Mouse (Mus musculus) ES-Bruce4 (cell line): ENCODE results near the gene Dnajc7. TPM values are rescaled to one million over a fixed set of nuclear protein-coding genes. Genes with fewer than 3 reads are reported as not detected.

ENCODE experiments used
- H3K27ac ChIP-seq: 2 replicates; pipeline ENCODE4 v1.5.1; 2012; ENCODE audit warnings: low read length, inconsistent platforms; ENCODE audit not compliant: insufficient read depth
- H3K27me3 ChIP-seq: 2 replicates; pipeline ENCODE4 v1.6.1; 2012; ENCODE audit warnings: mild to moderate bottlenecking, low read length, inconsistent platforms; ENCODE audit not compliant: control insufficient read depth, poor library complexity, insufficient read depth, severe bottlenecking
- H3K36me3 ChIP-seq: 2 replicates; pipeline ENCODE4 v1.6.1; 2012; ENCODE audit warnings: inconsistent platforms, mild to moderate bottlenecking, low read length, moderate library complexity; ENCODE audit not compliant: control insufficient read depth, poor library complexity, insufficient read depth, severe bottlenecking
- H3K4me1 ChIP-seq: one replicate; pipeline ENCODE4 v1.8.1; 2011; ENCODE audit warnings: low read length; ENCODE audit not compliant: control insufficient read depth, insufficient read depth
- H3K4me3 ChIP-seq: 2 replicates; pipeline ENCODE4 v1.5.1; 2011; ENCODE audit warnings: low read depth, mild to moderate bottlenecking, low read length
- H3K9ac ChIP-seq: 2 replicates; pipeline ENCODE4 v1.6.1; 2012; ENCODE audit warnings: low read depth, mild to moderate bottlenecking, inconsistent platforms; ENCODE audit not compliant: poor library complexity, severe bottlenecking
- H3K9me3 ChIP-seq: replicated peaks from 2 replicates; pipeline ENCODE4 v1.6.1; 2012; ENCODE audit warnings: mild to moderate bottlenecking, low read length, inconsistent platforms; ENCODE audit not compliant: control insufficient read depth, poor library complexity, insufficient read depth, severe bottlenecking
- CTCF ChIP-seq: IDR thresholded peaks from one replicate; pipeline ENCODE4 v1.8.1; 2011; ENCODE audit warnings: low read depth, low read length
- EP300 ChIP-seq: IDR thresholded peaks from 2 replicates; pipeline ENCODE4 v1.6.1; 2011; ENCODE audit warnings: low read depth, low read length; ENCODE audit not compliant: insufficient read depth
- POLR2A ChIP-seq: IDR thresholded peaks from one replicate; pipeline ENCODE4 v1.8.1; 2011; ENCODE audit warnings: low read length; ENCODE audit not compliant: insufficient read depth
- polyA plus RNA-seq: library from polyadenylated mRNA; stranded (reverse); fragments of >200 nt; gene quantifications from 2 replicates; pipeline ENCODE4 v1.2.4, GENCODE M21; 2011; ENCODE audit warnings: low read depth; ENCODE audit not compliant: missing spikeins, insufficient read depth, insufficient read length

Dnajc7 gene
- polyA plus RNA-seq, 1 experiment = 369 TPM

DNA sequence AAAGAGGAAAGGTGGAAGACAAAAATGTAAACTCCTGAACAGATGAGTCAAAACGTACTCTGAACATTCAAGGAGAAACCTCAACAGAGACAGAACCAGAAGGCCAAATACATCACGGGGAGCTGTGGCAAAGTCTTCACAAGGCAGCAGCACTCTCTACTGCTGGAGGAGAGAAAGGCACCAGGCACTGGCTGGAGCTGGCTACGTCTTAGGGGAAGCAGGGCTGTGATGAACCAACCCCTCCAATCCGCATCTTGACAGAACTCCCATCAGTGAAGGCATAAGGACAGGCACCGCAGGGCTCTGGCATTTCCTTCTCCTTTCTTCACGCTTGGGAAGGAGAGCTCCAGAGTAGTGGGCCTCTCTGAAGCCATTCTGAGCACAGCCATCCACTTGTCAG lies 8.3 kb downstream of the Dnajc7 start:
- no peak overlapping the region for H3K9ac ChIP-seq
- H3K4me3 ChIP-seq = no peak overlapping the region
- peaks cover 19% of the 10 kb centered on the region for H3K36me3 ChIP-seq
- H3K9me3 ChIP-seq = no peaks in the 10 kb centered on the region
- TF ChIP-seq CTCF (no peak), EP300 (no peak), POLR2A (no peak)
- no peak overlapping the region for H3K27ac ChIP-seq
- no peaks in the 10 kb centered on the region for H3K27me3 ChIP-seq
- H3K4me1 ChIP-seq = no peaks in the 10 kb centered on the region

DNA sequence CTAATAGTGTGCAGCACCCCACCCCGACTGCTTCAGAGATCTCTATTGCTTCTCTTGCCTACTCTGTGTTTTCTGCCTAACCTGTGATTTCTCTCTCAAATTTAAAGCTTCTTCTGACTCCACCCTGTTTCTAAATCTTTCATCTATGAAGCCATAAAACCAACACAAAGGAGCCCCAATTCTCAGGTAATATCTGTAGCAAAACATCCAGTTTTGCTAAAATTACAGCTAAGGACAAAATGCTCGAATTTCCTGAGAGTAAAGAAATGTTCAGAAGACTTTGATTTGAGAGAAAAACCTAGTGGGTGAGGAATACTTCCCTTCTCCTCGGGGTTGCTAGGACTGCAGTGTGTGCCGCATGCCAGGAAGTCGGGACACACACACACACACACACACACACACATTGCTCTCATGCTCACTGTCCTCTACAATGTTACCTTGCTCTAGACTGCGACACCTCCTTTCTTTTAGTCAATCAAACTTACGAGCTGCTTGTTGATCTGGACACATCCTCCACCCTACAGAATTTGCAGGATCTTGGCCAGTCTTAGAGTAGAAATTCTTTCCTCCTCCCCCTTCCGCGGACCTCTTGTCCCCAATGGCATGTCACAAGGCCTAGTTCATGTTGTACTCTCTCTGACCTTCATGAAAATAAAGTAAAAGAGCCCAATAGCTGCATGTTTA lies 9.8 kb downstream of the Dnajc7 start:
- H3K4me3 ChIP-seq = no peak overlapping the region
- no peak overlapping the region for H3K27ac ChIP-seq
- H3K9me3 ChIP-seq = no peaks in the 10 kb centered on the region
- H3K9ac ChIP-seq = no peak overlapping the region
- TF ChIP-seq POLR2A (no peak), EP300 (no peak), CTCF (no peak)
- H3K36me3 ChIP-seq = peaks cover 21% of the 10 kb centered on the region
- peaks cover 2% of the 10 kb centered on the region for H3K4me1 ChIP-seq
- no peaks in the 10 kb centered on the region for H3K27me3 ChIP-seq

DNA sequence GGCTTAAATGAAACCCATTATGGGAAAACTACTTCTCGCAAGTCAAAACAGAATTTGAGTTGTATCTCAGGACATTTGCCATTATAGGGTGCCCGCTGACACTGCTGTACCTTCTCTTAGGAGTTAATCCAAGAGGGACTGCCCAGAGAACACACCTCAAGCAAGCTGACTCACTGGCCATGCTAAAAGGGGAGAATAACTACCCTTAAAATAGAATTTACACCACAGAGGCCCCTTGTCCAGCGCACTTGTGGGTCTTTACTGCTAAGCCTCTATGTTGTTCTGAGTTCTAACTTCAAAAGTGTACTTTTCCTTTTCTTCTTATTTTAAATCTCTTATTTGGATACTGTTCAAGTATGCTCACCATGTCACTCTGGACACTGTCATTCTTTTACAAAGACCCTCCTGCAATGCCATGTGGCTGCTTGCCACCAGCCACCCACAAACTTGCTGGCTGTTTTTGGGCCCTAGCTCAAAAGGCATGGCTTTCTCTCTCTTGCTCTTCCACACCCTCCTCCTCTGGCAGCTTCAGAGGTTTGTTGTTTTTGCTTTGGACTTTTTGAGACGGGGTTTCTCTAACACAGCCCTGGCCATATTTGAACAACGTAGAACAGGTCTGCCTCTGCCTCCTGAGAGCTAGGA lies 10.5 kb downstream of the Dnajc7 start:
- no peak overlapping the region for H3K9ac ChIP-seq
- no peak overlapping the region for H3K4me3 ChIP-seq
- no peaks in the 10 kb centered on the region for H3K9me3 ChIP-seq
- H3K27me3 ChIP-seq = no peaks in the 10 kb centered on the region
- peaks cover 2% of the 10 kb centered on the region for H3K4me1 ChIP-seq
- H3K27ac ChIP-seq = no peak overlapping the region
- TF ChIP-seq POLR2A (no peak), CTCF (no peak), EP300 (no peak)
- H3K36me3 ChIP-seq = peaks cover 21% of the 10 kb centered on the region

DNA sequence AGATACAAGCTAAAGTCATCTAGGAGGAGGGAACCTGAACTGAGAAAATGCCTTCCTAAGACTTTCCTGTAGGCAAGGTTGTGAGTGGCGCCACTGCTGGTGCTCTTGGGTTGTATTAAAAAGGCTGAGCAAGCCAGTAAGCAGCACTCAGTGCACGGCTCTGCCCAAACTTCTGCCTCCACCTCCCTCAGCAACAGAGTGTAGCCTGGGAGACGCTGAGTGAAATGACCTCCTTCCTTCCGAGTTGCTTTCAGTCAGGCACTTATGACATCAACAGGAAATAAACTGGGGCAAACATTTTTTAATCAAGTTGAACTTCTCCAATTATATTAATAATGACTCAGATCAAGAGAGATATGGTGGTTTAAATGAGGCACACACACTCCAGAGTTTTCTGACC lies 11.2 kb downstream of the Dnajc7 start:
- Histone ChIP-seq H3K9me3 (no peaks in the 10 kb centered on the region), H3K9ac (no peak overlapping the region), H3K4me3 (no peak overlapping the region), H3K27me3 (no peaks in the 10 kb centered on the region), H3K27ac (no peak overlapping the region), H3K36me3 (peaks cover 21% of the 10 kb centered on the region), H3K4me1 (peaks cover 2% of the 10 kb centered on the region)
- TF ChIP-seq CTCF = no peak
- no peak for TF ChIP-seq EP300
- no peak for TF ChIP-seq POLR2A

DNA sequence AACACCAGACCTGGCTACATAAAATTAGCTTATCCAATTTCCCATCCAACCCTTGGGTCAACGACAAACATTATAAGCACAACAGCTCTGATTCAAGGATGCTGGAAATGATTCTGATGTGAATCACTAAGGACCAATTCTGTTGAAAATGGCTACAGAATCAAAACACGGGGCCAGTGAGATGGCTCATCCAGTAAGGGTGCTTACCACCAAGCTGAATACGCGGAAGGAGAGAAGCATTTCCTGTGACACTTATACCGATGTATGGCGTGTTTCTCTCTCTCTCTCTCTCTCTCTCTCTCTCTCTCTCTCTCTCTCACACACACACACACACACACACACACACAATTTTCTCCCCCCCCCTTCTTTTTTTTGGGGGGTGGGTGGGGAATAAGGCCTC lies 12.8 kb downstream of the Dnajc7 start:
- H3K4me3 ChIP-seq = no peak overlapping the region
- peaks cover 26% of the 10 kb centered on the region for H3K36me3 ChIP-seq
- H3K27me3 ChIP-seq = no peaks in the 10 kb centered on the region
- H3K9ac ChIP-seq = no peak overlapping the region
- no peaks in the 10 kb centered on the region for H3K9me3 ChIP-seq
- no peak for TF ChIP-seq EP300
- TF ChIP-seq POLR2A = no peak
- no peak for TF ChIP-seq CTCF
- H3K4me1 ChIP-seq = peaks cover 2% of the 10 kb centered on the region
- H3K27ac ChIP-seq = no peak overlapping the region

DNA sequence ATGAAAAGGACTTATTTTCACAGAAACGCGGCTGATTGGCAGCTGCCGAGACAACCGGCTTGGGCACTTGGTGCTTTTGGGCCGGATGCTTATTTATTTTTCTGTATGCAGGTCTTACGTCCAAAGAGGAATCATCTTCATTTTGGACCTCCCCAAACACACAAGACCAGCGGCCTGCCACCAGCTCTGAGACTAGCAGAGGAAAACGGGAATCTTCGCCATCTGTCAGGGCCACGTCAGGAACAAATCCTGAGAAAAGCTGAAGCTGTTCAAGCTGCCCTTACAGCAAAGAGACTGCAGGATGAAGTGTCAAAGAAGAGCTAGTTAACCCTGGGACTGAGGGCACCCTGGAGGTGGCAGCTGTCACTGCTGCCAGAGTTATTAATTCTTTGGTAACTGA lies 14.5 kb downstream of the Dnajc7 start:
- Histone ChIP-seq H3K4me3 (no peak overlapping the region), H3K27me3 (no peaks in the 10 kb centered on the region), H3K27ac (no peak overlapping the region), H3K9me3 (no peaks in the 10 kb centered on the region), H3K36me3 (peaks cover 38% of the 10 kb centered on the region), H3K9ac (no peak overlapping the region), H3K4me1 (peaks cover 2% of the 10 kb centered on the region)
- TF ChIP-seq POLR2A = no peak
